Mouse (Mus musculus): ENCODE measurements around the gene Chrna7.

- no peak for TF ChIP-seq POLR2A (IDR thresholded peaks at IDR 0.05; ENCODE audit: extremely low read depth, insufficient read depth, low read length)
- TF ChIP-seq CTCF (IDR thresholded peaks at IDR 0.05; ENCODE audit: low read depth, low read length) = no peak
Observed at GRCm38 (mm10) chr7:63113252-63113651, 99.1 kb downstream of the Chrna7 start.
